Mouse (Mus musculus): ENCODE results near the gene B4galnt2.

DNA sequence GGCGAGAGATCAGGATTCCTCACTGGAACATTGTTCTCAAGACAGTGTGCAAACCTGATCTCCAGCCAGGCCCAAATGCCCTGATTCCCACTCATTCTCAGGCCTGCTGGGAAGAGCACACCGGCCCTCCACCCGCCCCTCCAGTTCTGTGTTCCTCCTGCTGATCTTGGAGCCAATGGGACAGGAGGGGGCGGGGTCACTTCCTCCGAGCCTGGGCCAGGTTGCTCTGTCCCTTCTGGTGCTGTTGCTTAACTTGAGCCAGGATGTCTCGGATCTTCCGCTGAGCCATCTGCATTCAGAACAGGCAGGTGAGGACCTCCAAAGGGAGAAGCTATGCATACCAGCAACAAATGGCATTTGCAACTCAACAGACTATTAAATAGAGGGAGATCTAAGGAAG is 48.6 kb upstream of the B4galnt2 start:
- TF ChIP-seq ZC3H11A (IDR thresholded peaks at IDR 0.05; ENCODE audit: borderline replicate concordance, low read depth, low read length) (no peak), ZNF384 (IDR thresholded peaks at IDR 0.05; ENCODE audit: low read depth, low read length) (no peak)

Data from ES-E14 (cell line).